Mouse (Mus musculus): ENCODE results near the gene Ralb.

DNA sequence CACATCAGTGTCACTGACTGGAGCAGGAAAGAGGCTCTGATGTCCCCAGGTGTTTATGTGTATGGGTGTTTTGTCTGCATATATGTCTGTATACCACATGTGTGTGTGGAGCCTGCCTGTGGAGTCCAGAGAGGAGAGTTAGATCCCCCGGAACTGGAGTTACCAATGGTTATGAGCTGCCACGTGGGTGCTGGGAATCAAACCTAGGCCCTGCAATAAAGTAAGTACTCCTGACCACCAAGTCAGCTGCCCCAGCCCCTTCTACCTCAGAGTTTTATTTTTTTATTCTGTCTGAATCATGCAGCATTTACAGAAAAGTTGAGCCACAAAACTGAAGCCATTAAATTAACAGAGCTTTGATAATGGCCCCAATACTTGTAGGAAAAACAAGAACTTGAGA lies 45.5 kb upstream of the Ralb start:
- TF ChIP-seq POLR2A (IDR thresholded peaks at IDR 0.05; ENCODE audit: low read depth, low read length) (no peak), CTCF (IDR thresholded peaks at IDR 0.05; ENCODE audit: extremely low read depth, insufficient read depth, insufficient read length, insufficient replicate concordance) (no peak)
